Mouse (Mus musculus): ENCODE measurements around the gene Nyap1. TPM values are rescaled to one million over a fixed set of nuclear protein-coding genes. Genes with fewer than 3 reads are reported as not detected.

The Nyap1 gene
- total RNA-seq, 2 experiments from 2014 or later: 100 to 105 TPM

GRCm38 (mm10) chr5:137699850-137700249 is 41.6 kb downstream of the Nyap1 start:
- DNase-seq (ENCODE audit: low spot score in 2 of 2): no peak

GRCm38 (mm10) chr5:137699080-137699479 is 42.3 kb downstream of the Nyap1 start:
- no peak for DNase-seq (ENCODE audit: low spot score in 2 of 2)

GRCm38 (mm10) chr5:137695930-137696329 is 45.5 kb downstream of the Nyap1 start:
- no peak for DNase-seq (ENCODE audit: low spot score in 2 of 2)

- no peak for DNase-seq (ENCODE audit: low spot score in 2 of 2)
These were observed 46.6 kb downstream of the Nyap1 start for GRCm38 (mm10) chr5:137694796-137695195.

- no peak for DNase-seq (ENCODE audit: low spot score in 2 of 2)
These were observed 49.5 kb downstream of the Nyap1 start for GRCm38 (mm10) chr5:137691881-137692280.

GRCm38 (mm10) chr5:137690531-137690930 is 50.9 kb downstream of the Nyap1 start:
- no peak for DNase-seq (ENCODE audit: low spot score in 2 of 2)

GRCm38 (mm10) chr5:137689974-137690373 is 51.4 kb downstream of the Nyap1 start:
- no peak for DNase-seq (ENCODE audit: low spot score in 2 of 2)

- no peak for DNase-seq (ENCODE audit: low spot score in 2 of 2)
These were observed 55.1 kb downstream of the Nyap1 start for GRCm38 (mm10) chr5:137686127-137686790.

GRCm38 (mm10) chr5:137685653-137686052 is 55.8 kb downstream of the Nyap1 start:
- no peak for DNase-seq (ENCODE audit: low spot score in 2 of 2)

- DNase-seq (ENCODE audit: low spot score in 2 of 2): peak; percentile 97
These were observed 56.9 kb downstream of the Nyap1 start, which contains the start of gene Agfg2 for GRCm38 (mm10) chr5:137684294-137685123. TSS of gene Agfg2 (minus strand) at chr5:137684726.

- no peak for DNase-seq (ENCODE audit: low spot score in 2 of 2)
These were observed 57.8 kb downstream of the Nyap1 start for GRCm38 (mm10) chr5:137683388-137684293.

- no peak for DNase-seq (ENCODE audit: low spot score in 2 of 2)
These were observed 58.9 kb downstream of the Nyap1 start for GRCm38 (mm10) chr5:137682526-137682925.

Other genes with a start within 250 kb of the Nyap1 start
- gene Pop7, start 239.1 kb downstream of the Nyap1 start, total RNA-seq (2021): 10 to 100 TPM; 30.7 to 36.5 TPM
- gene Gigyf1, start 223.1 kb downstream of the Nyap1 start, total RNA-seq (2021): 10 to 100 TPM; 40.2 to 50.4 TPM
- not detected for gene Epo, start 208.4 kb downstream of the Nyap1 start, total RNA-seq (2021)
- 100 to 1,000 TPM; 874 to 885 TPM for gene Gnb2, start 208.1 kb downstream of the Nyap1 start, total RNA-seq (2021)
- gene Actl6b, start 188.1 kb downstream of the Nyap1 start, total RNA-seq (2021): 100 to 1,000 TPM; 124 to 134 TPM
- 10 to 100 TPM; 22.4 to 23.0 TPM for gene Tfr2, start 171.8 kb downstream of the Nyap1 start, total RNA-seq (2021)
- gene Mospd3, start 140.5 kb downstream of the Nyap1 start, total RNA-seq (2021): 10 to 100 TPM; 46.1 to 51.8 TPM
- 10 to 100 TPM; 10.7 to 12.0 TPM for gene Pcolce, start 127.8 kb downstream of the Nyap1 start, total RNA-seq (2021)
- gene Fbxo24, start 112.6 kb downstream of the Nyap1 start, total RNA-seq (2021): under 1 TPM; 0.27 to 0.36 TPM
- 10 to 100 TPM; 13.2 to 20.1 TPM for gene Lrch4, start 112.5 kb downstream of the Nyap1 start, total RNA-seq (2021)
- gene Gm20605, start 112.4 kb downstream of the Nyap1 start, total RNA-seq (2021): 1 to 10 TPM; 8.7 to 8.9 TPM
- 1 to 10 TPM; 5.0 to 7.5 TPM for gene Sap25, start 100.3 kb downstream of the Nyap1 start, total RNA-seq (2021)
- gene Irs3, start 95.9 kb downstream of the Nyap1 start, total RNA-seq (2021): under 1 TPM; 0.18 to 0.25 TPM
- 10 to 100 TPM; 46.2 to 46.9 TPM for gene Agfg2, start 56.9 kb downstream of the Nyap1 start, total RNA-seq (2021)
- gene Tsc22d4, start 4.1 kb upstream of the Nyap1 start, total RNA-seq (2021): 100 to 1,000 TPM; 141 to 146 TPM
- gene Ppp1r35, start 37.2 kb upstream of the Nyap1 start, total RNA-seq (2021): 10 to 100 TPM; 23.2 to 31.6 TPM
- gene Mepce, start 46.0 kb upstream of the Nyap1 start, total RNA-seq (2021): 10 to 100 TPM; 33.0 to 33.7 TPM
- 1 to 10 TPM; 4.8 to 6.3 TPM for gene Zcwpw1, start 46.2 kb upstream of the Nyap1 start, total RNA-seq (2021)
- gene Pilra, start 94.7 kb upstream of the Nyap1 start, total RNA-seq (2021): 1 to 10 TPM in 1 of 2 experiments, under 1 TPM in 1; 0.45 to 1.2 TPM
- gene Pilrb1, start 116.5 kb upstream of the Nyap1 start, total RNA-seq (2021): not detected
- gene Pilrb2, start 130.2 kb upstream of the Nyap1 start, total RNA-seq (2021): not detected
- gene Cyp3a13, start 180.0 kb upstream of the Nyap1 start, total RNA-seq (2021): not detected
- 1 to 10 TPM; 5.7 to 6.1 TPM for gene Gjc3, start 221.5 kb upstream of the Nyap1 start, total RNA-seq (2021)
- not detected for gene Azgp1, start 239.9 kb upstream of the Nyap1 start, total RNA-seq (2021)

Measured in layer of hippocampus, postnatal 10 days (tissue).